Mouse (Mus musculus) frontal cortex, postnatal 10 days (tissue): ENCODE measurements around the gene Slc17a8.
"Not testable (repeated sequence)": the region's sequence is repeated elsewhere in the genome, so short reads cannot be mapped to it uniquely, and the experiment has no call there.

Source experiments
- DNase-seq, 2 experiments: peaks; one replicate each; pipeline ENCODE4 v3.0.0; 2022; ENCODE audit warnings: low spot score in 2 of 2, mixed read lengths in 1 of 2

Slc17a8 gene

DNA sequence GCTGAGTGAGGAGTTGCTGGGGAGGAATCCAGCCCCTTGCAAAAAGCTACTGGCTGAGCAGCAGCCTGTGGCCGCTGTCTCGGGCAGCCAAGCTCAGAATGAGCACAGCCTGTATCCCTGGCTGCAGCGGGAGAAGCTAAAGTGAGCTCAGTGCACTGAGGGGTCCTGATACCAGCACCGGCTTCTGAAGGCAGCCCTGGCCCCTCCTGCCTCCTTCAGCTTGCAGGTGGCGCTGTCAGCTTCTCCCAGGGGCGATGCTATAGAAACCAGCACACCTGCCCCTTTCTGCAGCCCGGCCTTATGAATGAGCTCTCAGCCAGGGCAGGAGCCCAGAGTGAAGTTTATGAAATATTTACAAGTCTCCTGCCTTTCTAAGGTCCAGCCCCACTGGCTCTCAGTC lies at the start of gene Slc17a8:
Gene Slc17a8, minus strand, starts transcription at position 125 of the 400 bp plus-strand sequence.
- DNase-seq, result no peak

DNA sequence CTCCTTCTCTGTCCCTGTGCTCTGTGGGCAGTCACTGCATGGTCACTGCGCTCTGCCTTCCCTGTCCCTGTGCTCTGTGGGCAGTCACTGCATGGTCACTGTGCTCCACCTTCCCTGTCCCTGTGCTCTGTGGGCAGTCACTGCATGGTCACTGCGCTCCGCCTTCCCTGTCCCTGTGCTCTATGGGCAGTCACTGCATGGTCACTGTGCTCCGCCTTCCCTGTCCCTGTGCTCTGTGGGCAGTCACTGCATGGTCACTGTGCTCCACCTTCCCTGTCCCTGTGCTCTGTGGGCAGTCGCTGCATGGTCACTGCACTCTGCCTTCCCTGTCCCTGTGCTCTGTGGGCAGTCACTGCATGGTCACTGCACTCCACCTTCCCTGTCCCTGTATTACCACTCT lies 49.3 kb upstream of the Slc17a8 start:
- DNase-seq, result not testable (repeated sequence)

DNA sequence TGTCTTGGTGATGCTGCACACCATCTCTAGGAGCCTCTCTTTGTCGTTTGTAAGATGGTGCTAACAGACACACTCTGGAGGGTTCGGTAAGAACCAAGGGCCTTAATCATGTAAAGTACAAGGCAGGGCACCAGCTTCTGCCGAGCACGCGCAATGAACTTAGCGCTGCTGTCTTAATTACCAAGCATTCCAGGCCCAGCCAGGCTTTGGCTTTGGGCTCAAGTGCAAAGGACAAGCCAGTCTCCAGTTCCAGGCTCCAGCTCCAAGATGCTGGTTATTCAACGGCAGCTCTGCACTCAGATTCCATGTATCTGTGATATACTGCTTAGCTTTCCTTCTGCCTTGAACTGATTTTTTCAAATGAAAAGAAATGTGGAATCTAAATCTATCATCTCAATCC lies 46.5 kb upstream of the Slc17a8 start:
- DNase-seq, result no peak

DNA sequence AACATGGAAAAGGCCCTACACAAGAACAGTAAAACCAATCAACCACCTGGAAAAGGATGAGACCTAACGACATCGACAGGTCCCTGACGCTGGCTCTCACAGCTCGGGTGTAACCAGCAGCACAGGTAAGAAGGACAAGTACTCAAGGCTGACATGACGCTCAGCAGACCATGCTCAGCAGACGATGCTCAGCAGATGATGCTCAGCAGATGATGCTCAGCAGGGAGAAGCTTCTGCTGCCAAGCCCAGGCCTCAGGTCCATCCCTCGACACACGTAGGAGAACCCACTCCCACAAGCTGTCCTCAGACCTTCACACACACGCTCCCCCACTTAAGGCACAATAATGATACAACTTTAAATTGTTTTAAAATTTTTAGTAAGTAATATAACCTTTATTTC lies 44.6 kb upstream of the Slc17a8 start:
- no peak for DNase-seq

DNA sequence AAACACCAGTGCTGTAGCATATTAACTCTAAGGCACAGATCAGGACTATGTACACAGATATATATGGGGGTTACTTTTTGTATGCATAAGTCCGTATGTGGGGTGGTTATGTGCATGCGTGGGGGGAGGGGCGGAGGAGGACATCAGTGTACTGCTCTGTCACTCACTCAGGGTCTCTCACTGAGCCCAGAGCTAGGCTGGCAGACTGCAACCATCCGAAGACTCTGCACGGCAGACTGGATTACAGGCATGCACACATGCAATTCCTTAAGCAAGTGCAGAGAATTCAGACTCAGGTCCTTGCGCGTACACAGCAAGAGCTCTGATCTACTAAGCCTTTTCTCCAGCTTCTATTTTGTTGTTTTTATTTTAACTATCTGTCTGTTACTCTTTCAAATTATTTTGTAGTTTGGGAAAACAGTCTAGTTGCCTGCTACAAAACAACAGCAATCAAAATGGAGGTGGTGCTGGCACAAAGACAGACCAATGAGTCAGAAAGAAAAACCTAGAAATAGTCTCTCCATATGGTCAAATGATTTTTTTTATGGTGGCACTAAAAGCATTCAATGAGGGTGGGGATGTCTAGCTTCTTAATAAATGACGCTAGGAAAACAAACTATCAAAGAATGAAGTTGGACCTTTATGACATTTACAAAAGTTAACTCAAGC lies 44.1 kb upstream of the Slc17a8 start:
- DNase-seq, result no peak

DNA sequence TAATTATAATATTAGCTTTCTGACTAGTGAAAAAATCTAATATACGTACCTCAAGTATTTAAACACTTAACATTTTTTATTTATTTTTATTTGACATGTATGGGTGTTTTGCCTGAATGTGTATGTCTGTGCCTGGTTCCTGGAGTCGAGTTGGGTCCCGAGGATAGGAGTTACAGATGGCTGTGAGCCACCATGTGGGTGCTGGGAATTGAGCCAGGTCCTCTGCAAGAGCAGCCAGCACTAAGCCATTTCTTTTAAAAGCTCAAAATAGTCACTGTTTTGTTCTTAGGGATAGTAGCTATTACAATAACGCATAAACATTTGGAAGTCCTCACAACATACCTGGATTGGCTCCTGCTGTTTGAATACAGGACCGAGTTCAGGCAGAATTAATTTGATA lies 35.3 kb upstream of the Slc17a8 start:
- no peak for DNase-seq

DNA sequence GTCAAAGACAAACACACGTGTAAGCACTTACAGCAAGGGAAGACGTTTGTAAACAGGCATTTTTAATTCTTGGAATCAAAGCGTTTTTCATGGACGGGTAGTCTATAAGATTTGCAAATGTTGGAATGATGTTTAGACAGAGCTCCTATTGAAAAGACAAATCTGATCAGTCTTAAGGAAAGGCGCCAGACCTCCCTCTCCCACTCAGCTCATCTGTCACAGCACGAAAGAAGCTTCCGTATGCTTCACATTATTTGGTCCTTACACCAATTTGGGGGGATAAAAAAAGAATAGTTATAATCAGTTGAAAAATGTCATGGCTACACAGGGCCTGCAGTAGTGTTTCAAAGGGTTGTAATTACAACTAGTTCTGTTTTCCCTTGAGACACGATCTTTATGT lies 31.9 kb upstream of the Slc17a8 start:
- no peak for DNase-seq

DNA sequence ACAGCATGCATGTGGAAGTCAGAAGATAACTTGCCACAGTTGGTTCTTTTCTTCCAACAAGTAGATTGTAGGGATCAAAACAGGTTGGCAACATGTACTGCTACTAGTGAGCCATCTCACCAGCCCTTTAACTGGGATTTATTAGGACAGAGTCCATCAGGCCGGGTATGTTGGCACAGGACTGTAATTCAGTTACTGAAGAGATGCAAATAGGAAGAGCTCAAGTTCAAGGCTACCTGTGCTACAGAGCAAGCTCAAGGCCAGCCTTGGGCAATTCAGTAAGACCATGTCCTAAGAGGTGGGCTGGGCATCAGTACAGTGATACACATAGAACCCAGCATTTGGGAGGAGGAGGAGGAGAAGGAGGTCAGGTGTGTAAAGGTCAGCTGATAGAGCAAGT lies 30.6 kb upstream of the Slc17a8 start:
- no peak for DNase-seq

DNA sequence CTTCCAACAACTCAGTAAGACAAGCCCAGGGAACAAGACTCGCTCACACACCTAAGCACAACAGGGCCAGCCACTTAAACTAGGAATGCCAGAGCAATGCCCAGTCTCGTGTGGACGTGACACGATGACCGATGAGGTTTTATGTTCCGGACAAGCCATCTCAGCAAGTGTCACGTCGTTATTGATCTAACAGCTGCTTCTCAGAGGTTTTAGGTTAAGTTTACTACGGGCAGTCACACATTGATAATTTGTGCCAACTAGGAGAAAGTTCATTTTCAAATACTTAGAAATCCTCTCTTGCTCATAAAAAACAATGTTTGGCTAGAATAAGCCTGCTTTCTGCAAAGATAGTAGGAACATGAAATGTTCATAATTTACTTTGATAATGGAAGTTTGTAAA lies 25.9 kb upstream of the Slc17a8 start:
- DNase-seq, result no peak

DNA sequence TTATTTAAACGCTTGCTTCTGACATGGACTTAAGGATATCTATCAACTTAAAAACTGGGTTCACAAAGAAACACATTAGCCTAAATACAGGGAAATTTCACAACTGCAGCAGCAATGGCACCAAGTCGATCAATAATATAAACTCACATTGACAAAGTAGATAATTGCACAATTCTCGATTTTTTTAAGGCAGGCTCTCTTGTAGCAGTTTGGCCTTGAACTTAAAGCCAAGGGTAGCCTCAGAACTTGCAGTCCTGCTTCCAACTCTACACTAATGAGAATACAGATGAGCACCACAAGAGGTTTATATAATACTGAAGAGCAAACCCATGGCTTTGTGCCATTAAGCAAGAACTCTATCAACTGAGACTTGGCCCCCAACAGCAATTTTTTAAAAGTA lies 15.9 kb upstream of the Slc17a8 start:
- no peak for DNase-seq

DNA sequence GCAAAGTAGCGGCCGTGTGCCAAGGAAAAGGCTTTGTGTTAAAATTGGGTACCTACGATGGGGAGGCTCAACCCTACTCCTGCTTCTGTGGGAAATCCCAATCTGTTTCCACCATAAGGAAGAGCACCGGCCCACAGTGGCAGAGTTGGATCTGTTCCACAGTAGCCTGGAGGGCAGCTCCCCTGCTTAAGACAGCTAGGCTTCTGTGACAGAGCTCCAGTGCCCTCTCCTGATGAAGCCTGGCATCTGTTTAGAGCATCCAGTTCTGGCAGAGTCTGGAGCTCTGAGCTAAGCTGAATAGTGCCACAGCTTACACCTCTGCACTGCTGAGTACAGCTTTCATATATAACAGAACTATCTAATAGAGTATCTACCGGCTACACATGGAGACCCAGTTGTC lies 14.0 kb upstream of the Slc17a8 start:
- DNase-seq, result peak; percentile 20 to 24

DNA sequence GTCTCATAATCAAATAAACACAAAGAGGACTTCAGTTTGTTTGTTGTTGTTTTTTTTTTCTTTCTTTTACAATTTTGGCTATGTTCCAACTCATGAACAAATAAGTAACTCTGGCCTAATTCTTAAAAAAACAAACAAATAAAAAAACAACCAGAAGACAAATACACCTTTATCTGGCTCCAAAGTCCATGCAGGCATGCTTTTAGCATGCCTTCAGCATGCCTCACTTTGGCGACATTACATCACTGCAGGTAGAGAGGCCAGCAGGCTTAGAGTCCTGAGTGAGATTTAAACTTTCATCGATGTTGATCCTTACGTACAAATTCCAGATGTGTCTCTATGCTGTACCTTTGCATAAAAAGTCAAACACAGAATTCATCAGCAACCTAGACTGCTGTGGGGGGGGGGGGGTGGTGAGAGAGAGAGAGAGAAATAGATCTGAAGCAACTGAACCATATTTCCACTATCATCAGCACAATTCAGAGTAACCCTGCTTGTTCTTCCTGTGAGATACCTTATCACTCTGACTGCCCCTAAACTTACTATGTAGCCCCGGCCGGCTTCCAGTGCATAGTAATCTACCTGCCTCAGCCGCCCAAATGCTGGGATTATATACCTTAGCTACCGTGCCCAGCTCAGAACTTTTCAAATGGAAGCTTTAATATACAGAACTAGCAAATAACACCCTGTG lies 12.8 kb upstream of the Slc17a8 start:
- no peak for DNase-seq

DNA sequence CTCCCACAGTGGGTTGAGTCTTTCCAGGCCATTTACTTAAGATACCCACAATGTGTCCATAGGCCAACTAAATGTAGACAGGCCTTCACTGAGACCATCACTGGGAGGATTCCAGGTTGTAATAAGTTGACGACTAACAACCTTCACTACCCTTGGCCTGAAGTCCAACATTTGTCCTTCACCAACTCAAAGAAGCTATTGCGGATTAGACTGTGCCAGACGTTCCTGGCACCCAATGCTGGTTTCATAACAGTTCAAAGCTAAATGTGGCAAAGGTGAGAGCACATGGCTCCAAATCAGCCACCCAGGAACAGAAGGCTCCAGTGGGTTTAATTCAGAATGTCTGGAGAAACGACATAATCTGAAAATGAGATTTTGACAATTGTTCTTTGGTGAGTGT lies 12.1 kb upstream of the Slc17a8 start:
- DNase-seq, result no peak

DNA sequence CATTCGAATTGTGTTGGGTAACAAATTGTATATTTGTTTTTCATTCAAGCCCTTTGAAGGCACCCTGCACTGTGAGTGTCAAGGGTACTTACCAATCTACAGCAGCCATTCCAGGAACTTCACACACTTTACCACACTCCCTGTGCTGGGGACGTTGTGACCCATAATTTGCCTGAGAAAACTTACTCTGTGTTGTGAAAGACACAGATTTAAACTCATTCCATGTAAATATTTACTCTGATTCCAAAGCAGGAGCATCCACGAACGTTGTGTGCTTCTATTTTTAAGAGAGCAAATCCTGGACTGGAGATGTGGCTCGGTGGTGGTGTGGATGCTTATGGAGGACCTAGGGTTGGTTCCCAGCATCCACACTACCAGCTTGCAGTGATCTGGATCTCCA lies 10.8 kb upstream of the Slc17a8 start:
- no peak for DNase-seq

DNA sequence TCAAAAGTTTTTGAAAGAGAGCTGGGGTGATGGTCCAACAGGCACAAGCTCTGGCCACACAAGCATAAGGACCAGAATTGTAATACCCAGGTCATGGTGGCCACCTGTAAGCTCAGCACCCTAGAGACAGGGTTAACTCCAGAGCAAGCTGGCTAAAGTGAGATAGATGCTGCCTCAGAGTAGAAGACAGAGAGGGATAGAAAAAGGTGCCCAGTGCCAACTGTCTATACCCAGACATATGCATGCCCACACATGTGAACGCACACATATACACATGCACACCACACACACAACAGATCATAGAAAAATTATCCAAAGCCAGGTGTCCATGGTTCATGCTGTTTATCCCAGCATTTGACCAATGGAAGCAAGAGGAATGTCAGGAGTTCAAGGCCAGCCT lies 9.5 kb upstream of the Slc17a8 start:
- DNase-seq, result no peak

DNA sequence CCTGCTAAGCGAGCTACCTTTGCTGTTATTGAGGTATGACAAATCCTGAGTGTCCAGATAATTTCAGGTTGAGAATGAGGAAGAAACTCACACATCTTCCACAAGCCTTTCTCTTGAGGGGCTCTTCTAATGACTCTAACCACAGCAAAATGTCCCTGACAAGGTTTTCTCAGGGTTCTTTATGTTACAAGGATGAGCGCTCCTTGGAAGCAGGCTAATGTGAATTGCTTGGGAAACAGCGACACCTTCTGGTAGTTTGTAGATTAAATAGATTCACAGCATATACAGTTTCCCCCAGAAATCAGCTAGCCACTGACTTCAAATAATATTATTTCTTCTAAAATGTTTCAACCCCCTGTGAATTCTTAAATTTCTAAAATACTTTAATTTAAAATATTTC lies 9.0 kb upstream of the Slc17a8 start:
- DNase-seq, result peak in 1 of 2 experiments; percentile 31

DNA sequence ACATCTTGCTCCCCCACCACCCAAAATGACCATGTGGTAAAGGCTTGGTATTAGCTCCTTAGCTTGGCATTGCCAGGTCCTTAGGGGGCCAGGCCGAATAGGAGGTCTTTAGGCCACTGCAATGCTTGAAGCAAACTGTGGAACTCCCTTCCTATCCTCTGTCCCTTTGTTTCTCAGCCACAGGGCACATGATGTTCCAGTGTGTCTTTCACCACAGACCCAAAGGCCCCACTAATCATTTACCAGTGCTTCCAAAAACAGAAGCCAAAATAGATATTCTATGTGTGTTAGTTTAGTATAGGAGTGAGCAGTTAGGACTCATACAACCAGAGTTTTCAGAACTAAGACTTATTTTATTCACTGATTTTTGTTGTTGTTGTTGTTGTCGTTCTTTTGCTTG lies 5.7 kb upstream of the Slc17a8 start:
- DNase-seq, result no peak

DNA sequence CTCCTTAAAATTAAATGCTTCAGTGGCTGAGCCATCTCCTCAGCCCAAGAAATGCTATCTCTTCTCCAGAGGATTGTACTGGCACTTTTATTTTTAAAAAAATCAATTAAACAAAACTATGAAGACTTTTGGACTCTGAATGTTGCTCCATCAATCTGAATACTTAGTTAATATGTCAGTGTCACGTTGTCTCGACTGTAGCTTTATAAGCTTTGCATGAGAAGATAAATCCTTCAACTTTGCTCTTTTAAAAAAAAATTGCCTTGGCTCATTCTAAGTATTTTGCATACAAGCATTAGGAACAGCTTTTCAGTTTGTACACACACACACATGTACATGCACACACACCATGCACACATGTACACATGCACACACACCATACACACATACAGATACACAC lies 3.1 kb upstream of the Slc17a8 start:
- DNase-seq, result no peak

DNA sequence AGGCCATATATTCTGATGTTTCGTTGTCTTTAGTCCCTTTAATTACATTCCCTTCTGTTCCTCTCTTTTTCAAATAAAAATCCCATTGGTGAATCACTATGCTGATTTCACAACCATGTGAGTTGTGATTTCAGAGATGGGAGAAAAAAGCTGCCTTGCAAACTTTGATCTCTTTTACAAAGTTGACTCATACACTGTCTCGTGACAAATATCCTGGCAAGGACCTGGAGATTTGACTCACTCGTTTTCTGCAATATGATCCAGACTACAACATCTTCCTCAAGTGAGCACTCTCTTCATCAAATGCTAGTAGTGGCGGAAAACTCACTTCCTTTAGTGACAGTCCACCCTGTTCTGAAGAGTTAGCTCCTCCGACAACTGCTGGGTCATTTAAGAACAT lies 21.7 kb downstream of the Slc17a8 start:
- DNase-seq, result no peak

DNA sequence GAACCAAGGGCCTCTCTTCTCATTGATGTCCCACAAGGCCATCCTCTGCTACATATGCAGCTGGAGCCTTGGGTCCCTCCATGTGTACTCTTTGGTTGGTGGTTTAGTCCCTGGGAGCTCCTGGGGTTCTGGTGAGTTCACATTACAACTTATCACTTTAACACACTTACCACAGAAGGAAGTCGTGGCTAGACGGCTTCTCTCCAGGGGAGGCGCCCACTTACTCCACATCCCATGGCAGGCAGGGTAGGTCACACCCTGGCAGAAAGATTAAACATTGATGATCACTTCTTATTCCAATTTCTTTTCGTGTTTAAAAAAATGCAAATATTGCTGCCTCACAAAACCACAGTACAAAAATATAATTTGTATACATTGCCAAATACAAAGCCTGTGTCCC lies 23.8 kb downstream of the Slc17a8 start:
- no peak for DNase-seq

DNA sequence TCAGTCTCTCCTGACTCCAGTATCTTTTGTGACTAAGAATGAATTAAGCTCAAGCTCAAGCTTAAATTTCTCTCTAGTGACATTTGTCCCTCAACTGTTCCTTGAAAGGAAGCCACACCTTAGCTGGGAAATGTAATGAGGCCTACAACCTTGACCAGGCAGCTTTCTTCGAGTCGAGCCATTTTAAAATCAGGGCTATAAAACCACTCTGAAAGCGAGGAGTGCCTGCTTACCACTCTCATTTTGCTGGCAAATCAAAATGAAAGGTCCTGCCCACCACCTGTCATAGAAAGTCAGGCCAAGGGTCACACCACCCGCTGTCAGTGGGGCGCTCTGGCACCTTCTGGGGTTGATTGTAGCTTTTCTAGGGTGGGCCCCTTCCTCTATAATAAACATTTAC lies 25.1 kb downstream of the Slc17a8 start:
- DNase-seq, result no peak

DNA sequence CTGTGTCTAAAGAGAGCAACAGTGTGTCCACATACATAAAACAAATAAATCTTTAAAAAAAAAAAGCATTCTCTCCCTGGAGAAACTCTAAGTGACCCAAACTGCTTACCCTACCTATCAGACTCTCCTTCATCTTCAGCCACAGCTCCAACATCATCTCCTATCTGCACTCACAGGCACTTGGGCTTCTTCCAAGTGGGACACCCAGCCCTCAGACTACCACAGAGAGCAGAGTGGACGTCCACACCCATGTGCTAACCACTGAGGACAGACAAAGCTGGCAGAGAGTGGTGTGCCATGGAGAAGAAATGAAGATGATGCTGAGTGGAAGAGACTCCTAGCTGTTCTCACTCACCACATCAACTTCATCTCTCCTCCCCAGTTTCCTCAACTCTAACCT lies 25.5 kb downstream of the Slc17a8 start:
- no peak for DNase-seq

DNA sequence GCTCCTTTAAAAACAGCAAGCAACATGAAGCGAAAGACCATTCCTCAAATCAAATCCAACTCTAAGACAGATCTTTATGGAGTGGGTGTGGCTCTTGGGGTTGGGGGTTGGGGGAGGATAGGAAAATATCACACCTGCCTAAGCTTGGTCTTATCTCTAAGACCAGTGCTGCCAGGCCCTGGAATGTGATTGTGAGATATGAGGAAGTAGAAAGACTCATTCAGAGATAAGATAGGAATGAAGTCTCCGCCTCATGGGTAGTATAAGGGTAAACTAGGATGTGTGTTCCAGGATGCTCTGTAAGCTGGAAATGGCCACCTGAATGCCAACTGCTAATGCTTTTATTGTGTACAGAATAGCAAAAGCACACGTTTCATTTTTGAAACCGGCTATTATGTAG lies 26.7 kb downstream of the Slc17a8 start:
- no peak for DNase-seq

DNA sequence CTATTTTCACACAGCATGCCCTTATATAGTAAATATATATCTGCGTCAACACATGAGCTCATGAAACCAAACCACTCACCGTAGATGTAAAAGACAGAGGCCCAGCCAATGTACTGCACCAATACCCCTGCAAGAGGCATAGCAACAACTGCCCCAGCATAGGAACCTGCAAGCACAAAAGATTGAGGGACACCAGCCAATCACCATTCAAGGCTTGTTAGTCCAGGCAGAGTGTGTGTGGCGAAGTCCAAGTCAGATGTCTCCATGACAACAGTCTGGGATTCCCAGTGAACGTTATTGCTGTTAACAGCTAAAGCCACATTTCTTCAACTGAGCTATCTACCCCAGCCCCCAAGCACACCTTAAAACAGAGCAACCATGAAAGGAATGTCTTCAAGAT lies 28.3 kb downstream of the Slc17a8 start:
- no peak for DNase-seq
